Mouse (Mus musculus) ovary, postnatal 14 days (tissue): ENCODE data around the gene Duoxa1.

Experiments used
- DNase-seq: peaks from one replicate; pipeline ENCODE4 v3.0.0; 2022; ENCODE audit warnings: low spot score

Gene Duoxa1

GRCm38 (mm10) chr2:122297271-122298095 is 16.0 kb downstream of the Duoxa1 start:
- DNase-seq, result no peak

- DNase-seq, result no peak
Observed at GRCm38 (mm10) chr2:122294916-122295315, 18.6 kb downstream of the Duoxa1 start.

GRCm38 (mm10) chr2:122286137-122286536 is 27.4 kb downstream of the Duoxa1 start:
- no peak for DNase-seq

- DNase-seq, result no peak
Observed at GRCm38 (mm10) chr2:122284091-122284490, 29.4 kb downstream of the Duoxa1 start.

- no peak for DNase-seq
Observed at GRCm38 (mm10) chr2:122278769-122279168, 34.8 kb downstream of the Duoxa1 start.

GRCm38 (mm10) chr2:122266407-122267193 is 46.9 kb downstream of the Duoxa1 start:
- no peak for DNase-seq

- no peak for DNase-seq
Observed at GRCm38 (mm10) chr2:122264690-122265089, 48.8 kb downstream of the Duoxa1 start.

- DNase-seq, result no peak
Observed at GRCm38 (mm10) chr2:122260729-122261128, 52.8 kb downstream of the Duoxa1 start.

- DNase-seq, result no peak
Observed at GRCm38 (mm10) chr2:122255997-122256396, 57.5 kb downstream of the Duoxa1 start.
